Mouse (Mus musculus) right cerebral cortex, adult 18-20 months (tissue): ENCODE measurements around the gene Ankmy2.
A peak's percentile ranks its signal among the peaks of the same experiment; 100 is the strongest.
"Not testable (repeated sequence)": the region's sequence is repeated elsewhere in the genome, so short reads cannot be mapped to it uniquely, and the experiment has no call there.

ENCODE experiments used
- DNase-seq: peaks from one replicate; pipeline ENCODE4 v3.0.0; 2022; ENCODE audit warnings: mixed read lengths

Gene Ankmy2

GRCm38 (mm10) chr12:36164126-36164791 is 7.3 kb downstream of the Ankmy2 start:
- DNase-seq = no peak

- no peak for DNase-seq
Measured at GRCm38 (mm10) chr12:36165299-36165698, 8.4 kb downstream of the Ankmy2 start.

- DNase-seq = no peak
Measured at GRCm38 (mm10) chr12:36177227-36177626, 20.3 kb downstream of the Ankmy2 start.

GRCm38 (mm10) chr12:36182570-36182969 is 25.7 kb downstream of the Ankmy2 start:
- no peak for DNase-seq

- no peak for DNase-seq
Measured at GRCm38 (mm10) chr12:36187081-36187480, 30.2 kb downstream of the Ankmy2 start.

- DNase-seq = no peak
Measured at GRCm38 (mm10) chr12:36189610-36190009, 32.7 kb downstream of the Ankmy2 start.

GRCm38 (mm10) chr12:36190343-36190742 is 33.4 kb downstream of the Ankmy2 start:
- no peak for DNase-seq

GRCm38 (mm10) chr12:36194976-36195375 is 38.1 kb downstream of the Ankmy2 start:
- DNase-seq = no peak

GRCm38 (mm10) chr12:36205579-36206119 is 48.7 kb downstream of the Ankmy2 start:
- not testable (repeated sequence) for DNase-seq

GRCm38 (mm10) chr12:36207072-36207799 is 50.3 kb downstream of the Ankmy2 start:
- DNase-seq = peak; percentile 45

- no peak for DNase-seq
Measured at GRCm38 (mm10) chr12:36207800-36208148, 50.9 kb downstream of the Ankmy2 start.

- DNase-seq = peak; percentile 38
Measured at GRCm38 (mm10) chr12:36208456-36208855, 51.5 kb downstream of the Ankmy2 start.

GRCm38 (mm10) chr12:36210096-36210495 is 53.2 kb downstream of the Ankmy2 start:
- DNase-seq = no peak

GRCm38 (mm10) chr12:36214389-36215148 is 57.7 kb downstream of the Ankmy2 start:
- no peak for DNase-seq

GRCm38 (mm10) chr12:36215149-36215480 is 58.2 kb downstream of the Ankmy2 start:
- DNase-seq = peak; percentile 39

GRCm38 (mm10) chr12:36216230-36216629 is 59.3 kb downstream of the Ankmy2 start:
- DNase-seq = no peak

GRCm38 (mm10) chr12:36216905-36217304 is 60.0 kb downstream of the Ankmy2 start:
- no peak for DNase-seq

GRCm38 (mm10) chr12:36224392-36224791 is 67.5 kb downstream of the Ankmy2 start:
- no peak for DNase-seq

GRCm38 (mm10) chr12:36231386-36231785 is 74.5 kb downstream of the Ankmy2 start:
- DNase-seq = no peak

GRCm38 (mm10) chr12:36241171-36241570 is 84.3 kb downstream of the Ankmy2 start:
- no peak for DNase-seq
